Mouse (Mus musculus) megakaryocyte, embryonic 14.5 days (primary cell): ENCODE results near the gene Fgfr2.

Experiments used
- FLI1 ChIP-seq: IDR thresholded peaks from 2 replicates; pipeline ENCODE4 v1.6.1; 2012; ENCODE audit warnings: low read length, inconsistent platforms, mixed read lengths
- GATA1 ChIP-seq: IDR thresholded peaks from 3 replicates; pipeline ENCODE4 v1.6.1; 2012; ENCODE audit warnings: mixed read lengths, low read length, inconsistent platforms, borderline replicate concordance

DNA sequence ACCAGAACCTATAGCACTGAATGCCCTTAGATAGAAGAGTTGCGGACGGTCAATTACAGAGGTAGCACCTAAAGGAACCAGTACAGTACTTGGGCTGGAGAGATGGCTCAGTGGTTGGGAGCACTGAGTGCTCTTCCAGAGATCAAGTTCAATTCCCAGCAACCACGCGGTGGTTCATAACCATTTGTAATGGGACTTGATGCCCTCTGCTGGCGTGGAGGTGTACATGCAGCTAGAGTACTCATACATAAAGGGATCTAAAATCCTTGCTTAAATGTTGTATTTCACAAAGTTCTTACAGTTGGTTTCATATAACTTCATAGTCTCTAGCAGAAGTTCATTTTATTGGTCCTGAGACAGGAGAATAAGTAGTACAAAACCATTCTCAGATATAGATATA lies 10.4 kb upstream of the Fgfr2 start:
- TF ChIP-seq GATA1 (no peak), FLI1 (no peak)
